Mouse (Mus musculus): ENCODE data around the gene Lyst. TPM values are rescaled to one million over a fixed set of nuclear protein-coding genes. Genes with fewer than 3 reads are reported as not detected.

Lyst gene
- polyA plus RNA-seq, 1 experiment from 2014 or later = 6.3 TPM

DNA sequence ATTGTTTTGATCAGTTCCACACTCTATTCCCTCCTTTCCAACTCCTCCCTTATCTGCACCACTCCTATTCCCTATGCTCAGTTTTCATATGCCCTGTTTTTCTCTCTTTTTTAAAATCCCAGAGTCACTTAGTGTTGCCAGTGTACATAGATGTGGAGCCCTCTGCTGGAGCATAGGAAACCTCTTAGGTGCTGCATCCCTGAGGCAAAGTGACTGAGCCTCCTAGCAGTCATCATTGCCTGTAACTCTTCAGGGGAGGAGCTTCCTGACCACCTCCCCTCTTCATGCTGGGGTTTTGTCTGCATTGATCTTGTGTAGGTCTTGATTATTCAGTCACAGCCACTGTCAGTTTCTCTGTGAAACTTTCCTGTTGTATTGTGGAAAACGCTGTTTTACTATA is 22.7 kb downstream of the Lyst start:
- Histone ChIP-seq H3K9ac (no peak overlapping the region), H3K9me3 (ENCODE audit: control insufficient read depth, low read length) (no peaks in the 10 kb centered on the region), H3K4me1 (replicated peaks; ENCODE audit: control insufficient read depth, insufficient read depth, low read length) (no peaks in the 10 kb centered on the region), H3K36me3 (replicated peaks; ENCODE audit: control insufficient read depth, insufficient read depth) (peaks cover 10% of the 10 kb centered on the region), H3K27me3 (ENCODE audit: control insufficient read depth, insufficient read depth, low read length) (no peaks in the 10 kb centered on the region), H3K27ac (no peak overlapping the region), H3K4me2 (replicated peaks) (no peak overlapping the region), H3K4me3 (replicated peaks; ENCODE audit: low read length) (no peak overlapping the region)
- DNase-seq (ENCODE audit: low spot score) = no peak
- 66% methylated on average over 1 of the region's 1 CpGs for WGBS
- peak; percentile 21; the same call in 1 of the 2 replicates for ATAC-seq (ENCODE audit: low FRiP score)

DNA sequence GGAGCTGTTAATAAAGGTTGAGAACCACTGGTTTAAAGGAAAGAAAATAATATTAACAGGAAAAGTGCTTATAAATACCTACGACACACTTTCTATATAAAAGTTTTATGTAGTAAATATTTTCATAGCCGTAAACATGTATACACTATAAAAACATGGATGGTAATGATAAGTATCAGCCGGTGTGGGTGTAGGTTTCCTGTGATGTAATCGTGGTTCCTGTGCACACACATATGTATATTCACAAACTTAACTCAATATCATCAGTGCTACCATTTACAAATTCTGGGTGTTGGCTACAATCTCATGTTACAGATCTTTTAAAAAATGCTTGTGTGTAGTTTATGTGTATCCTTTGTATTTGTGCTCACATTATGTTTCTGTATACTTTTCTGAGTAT is 24.0 kb downstream of the Lyst start:
- Histone ChIP-seq H3K4me2 (replicated peaks) (no peak overlapping the region), H3K27me3 (ENCODE audit: control insufficient read depth, insufficient read depth, low read length) (no peaks in the 10 kb centered on the region), H3K36me3 (replicated peaks; ENCODE audit: control insufficient read depth, insufficient read depth) (peaks cover 10% of the 10 kb centered on the region), H3K9me3 (ENCODE audit: control insufficient read depth, low read length) (no peaks in the 10 kb centered on the region), H3K4me3 (replicated peaks; ENCODE audit: low read length) (no peak overlapping the region), H3K9ac (no peak overlapping the region), H3K27ac (no peak overlapping the region), H3K4me1 (replicated peaks; ENCODE audit: control insufficient read depth, insufficient read depth, low read length) (no peaks in the 10 kb centered on the region)
- no peak for ATAC-seq (ENCODE audit: low FRiP score)
- no peak for DNase-seq (ENCODE audit: low spot score)
- 96% methylated on average over 4 of the region's 4 CpGs for WGBS

- ATAC-seq (ENCODE audit: low FRiP score) (no peak), DNase-seq (ENCODE audit: low spot score) (no peak)
These were observed 31.3 kb downstream of the Lyst start for GRCm38 (mm10) chr13:13621456-13621855.

DNA sequence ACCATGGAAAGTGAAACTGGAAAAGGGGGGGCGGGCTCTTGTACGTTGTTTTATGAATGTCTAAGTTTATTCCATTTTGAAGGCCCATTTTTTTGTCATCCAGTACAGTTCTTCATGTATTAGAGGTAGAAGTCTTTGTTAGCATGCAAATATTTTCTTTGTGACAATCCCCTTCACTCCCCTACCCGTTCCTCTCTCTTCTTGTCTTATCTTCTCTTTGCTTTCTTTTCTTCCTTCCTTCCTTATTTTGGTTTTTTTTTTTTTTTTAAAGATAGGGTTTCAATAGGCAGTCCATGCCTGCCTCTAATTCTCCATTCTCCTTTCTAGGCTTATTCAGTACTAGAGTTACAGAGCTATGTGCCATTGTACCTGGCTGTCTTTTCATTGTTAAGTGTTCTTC is 32.4 kb downstream of the Lyst start:
- Histone ChIP-seq H3K9me3 (ENCODE audit: control insufficient read depth, low read length) (no peaks in the 10 kb centered on the region), H3K9ac (no peak overlapping the region), H3K4me1 (replicated peaks; ENCODE audit: control insufficient read depth, insufficient read depth, low read length) (no peaks in the 10 kb centered on the region), H3K4me2 (replicated peaks) (no peak overlapping the region), H3K27me3 (ENCODE audit: control insufficient read depth, insufficient read depth, low read length) (no peaks in the 10 kb centered on the region), H3K36me3 (replicated peaks; ENCODE audit: control insufficient read depth, insufficient read depth) (peaks cover 3% of the 10 kb centered on the region), H3K27ac (no peak overlapping the region), H3K4me3 (replicated peaks; ENCODE audit: low read length) (no peak overlapping the region)
- DNase-seq (ENCODE audit: low spot score) (no peak), ATAC-seq (ENCODE audit: low FRiP score) (no peak)
- WGBS = 91% methylated on average over 3 of the region's 3 CpGs

More at GRCm38 (mm10) chr13:13621456-13621855, 31.3 kb downstream of the Lyst start:
- Histone ChIP-seq H3K27me3 (ENCODE audit: control insufficient read depth, insufficient read depth, low read length) (no peaks in the 10 kb centered on the region), H3K9me3 (ENCODE audit: control insufficient read depth, low read length) (no peaks in the 10 kb centered on the region), H3K4me2 (replicated peaks) (no peak overlapping the region), H3K4me3 (replicated peaks; ENCODE audit: low read length) (no peak overlapping the region), H3K27ac (no peak overlapping the region), H3K36me3 (replicated peaks; ENCODE audit: control insufficient read depth, insufficient read depth) (peaks cover 10% of the 10 kb centered on the region), H3K4me1 (replicated peaks; ENCODE audit: control insufficient read depth, insufficient read depth, low read length) (no peaks in the 10 kb centered on the region), H3K9ac (no peak overlapping the region)
- 86% methylated on average over 5 of the region's 5 CpGs for WGBS

DNA sequence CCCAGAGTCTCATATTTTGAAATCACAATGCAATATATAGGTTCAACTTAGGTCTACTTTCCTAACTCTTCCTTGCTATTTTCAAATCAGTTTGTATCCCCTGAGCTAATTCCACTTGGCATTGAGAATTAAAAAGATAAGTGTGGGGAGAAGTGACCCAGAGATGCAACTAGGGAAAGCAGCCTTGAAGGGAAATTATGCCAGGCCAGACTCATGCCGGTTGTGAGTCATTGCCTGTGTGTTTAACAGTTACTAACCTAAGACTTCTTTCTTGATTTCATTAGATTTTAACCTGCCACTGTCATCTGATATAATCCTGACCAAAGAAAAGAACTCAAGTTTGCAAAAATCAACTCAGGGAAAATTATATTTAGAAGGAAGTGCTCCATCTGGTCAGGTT is 43.5 kb downstream of the Lyst start:
- Histone ChIP-seq H3K4me3 (replicated peaks; ENCODE audit: low read length) (no peak overlapping the region), H3K9ac (no peak overlapping the region), H3K4me1 (replicated peaks; ENCODE audit: control insufficient read depth, insufficient read depth, low read length) (no peaks in the 10 kb centered on the region), H3K27me3 (ENCODE audit: control insufficient read depth, insufficient read depth, low read length) (no peaks in the 10 kb centered on the region), H3K36me3 (replicated peaks; ENCODE audit: control insufficient read depth, insufficient read depth) (peaks cover 29% of the 10 kb centered on the region; the same call in 1 of the 2 replicates), H3K27ac (no peak overlapping the region), H3K4me2 (replicated peaks) (no peak overlapping the region), H3K9me3 (ENCODE audit: control insufficient read depth, low read length) (no peaks in the 10 kb centered on the region)
- no peak for DNase-seq (ENCODE audit: low spot score)
- ATAC-seq (ENCODE audit: low FRiP score) = no peak
- WGBS = 94% methylated on average over 1 of the region's 1 CpGs

DNA sequence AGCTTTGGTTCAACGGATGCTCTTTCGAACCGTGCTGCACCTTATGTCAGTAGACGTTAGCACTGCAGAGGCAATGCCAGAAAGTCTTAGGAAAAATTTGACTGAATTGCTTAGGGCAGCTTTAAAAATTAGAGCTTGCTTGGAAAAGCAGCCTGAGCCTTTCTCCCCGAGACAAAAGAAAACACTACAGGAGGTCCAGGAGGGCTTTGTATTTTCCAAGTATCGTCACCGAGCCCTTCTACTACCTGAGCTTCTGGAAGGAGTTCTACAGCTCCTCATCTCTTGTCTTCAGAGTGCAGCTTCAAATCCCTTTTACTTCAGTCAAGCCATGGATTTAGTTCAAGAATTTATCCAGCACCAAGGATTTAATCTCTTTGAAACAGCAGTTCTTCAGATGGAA is 44.5 kb downstream of the Lyst start:
- H3K9me3 ChIP-seq (ENCODE audit: control insufficient read depth, low read length) = no peaks in the 10 kb centered on the region
- no peak overlapping the region for H3K4me2 ChIP-seq (replicated peaks)
- DNase-seq (ENCODE audit: low spot score) (no peak), ATAC-seq (ENCODE audit: low FRiP score) (no peak)
- H3K27ac ChIP-seq = no peak overlapping the region
- no peak overlapping the region for H3K4me3 ChIP-seq (replicated peaks; ENCODE audit: low read length)
- H3K36me3 ChIP-seq (replicated peaks; ENCODE audit: control insufficient read depth, insufficient read depth) = peaks cover 29% of the 10 kb centered on the region; the same call in 1 of the 2 replicates
- no peak overlapping the region for H3K9ac ChIP-seq
- H3K4me1 ChIP-seq (replicated peaks; ENCODE audit: control insufficient read depth, insufficient read depth, low read length) = no peaks in the 10 kb centered on the region
- 44% methylated on average over 7 of the region's 7 CpGs for WGBS
- no peaks in the 10 kb centered on the region for H3K27me3 ChIP-seq (ENCODE audit: control insufficient read depth, insufficient read depth, low read length)

DNA sequence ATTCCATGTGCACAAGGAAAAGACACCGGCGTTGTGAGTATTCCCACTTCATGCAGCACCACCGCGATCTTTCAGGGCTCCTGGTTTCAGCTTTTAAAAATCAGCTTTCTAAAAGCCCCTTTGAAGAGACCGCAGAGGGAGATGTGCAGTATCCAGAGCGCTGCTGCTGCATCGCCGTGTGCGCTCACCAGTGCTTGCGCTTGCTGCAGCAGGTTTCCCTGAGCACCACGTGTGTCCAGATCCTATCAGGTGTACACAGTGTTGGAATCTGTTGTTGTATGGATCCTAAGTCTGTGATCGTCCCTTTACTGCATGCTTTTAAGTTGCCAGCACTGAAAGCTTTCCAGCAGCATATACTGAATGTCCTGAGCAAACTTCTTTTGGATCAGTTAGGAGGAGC is 45.0 kb downstream of the Lyst start:
- 72% methylated on average over 12 of the region's 12 CpGs for WGBS
- H3K9me3 ChIP-seq (ENCODE audit: control insufficient read depth, low read length) = no peaks in the 10 kb centered on the region
- H3K4me2 ChIP-seq (replicated peaks) = no peak overlapping the region
- H3K36me3 ChIP-seq (replicated peaks; ENCODE audit: control insufficient read depth, insufficient read depth) = peaks cover 29% of the 10 kb centered on the region; the same call in 1 of the 2 replicates
- H3K9ac ChIP-seq = no peak overlapping the region
- ATAC-seq (ENCODE audit: low FRiP score) = no peak
- no peak overlapping the region for H3K27ac ChIP-seq
- no peaks in the 10 kb centered on the region for H3K4me1 ChIP-seq (replicated peaks; ENCODE audit: control insufficient read depth, insufficient read depth, low read length)
- no peak for DNase-seq (ENCODE audit: low spot score)
- no peak overlapping the region for H3K4me3 ChIP-seq (replicated peaks; ENCODE audit: low read length)
- no peaks in the 10 kb centered on the region for H3K27me3 ChIP-seq (ENCODE audit: control insufficient read depth, insufficient read depth, low read length)

DNA sequence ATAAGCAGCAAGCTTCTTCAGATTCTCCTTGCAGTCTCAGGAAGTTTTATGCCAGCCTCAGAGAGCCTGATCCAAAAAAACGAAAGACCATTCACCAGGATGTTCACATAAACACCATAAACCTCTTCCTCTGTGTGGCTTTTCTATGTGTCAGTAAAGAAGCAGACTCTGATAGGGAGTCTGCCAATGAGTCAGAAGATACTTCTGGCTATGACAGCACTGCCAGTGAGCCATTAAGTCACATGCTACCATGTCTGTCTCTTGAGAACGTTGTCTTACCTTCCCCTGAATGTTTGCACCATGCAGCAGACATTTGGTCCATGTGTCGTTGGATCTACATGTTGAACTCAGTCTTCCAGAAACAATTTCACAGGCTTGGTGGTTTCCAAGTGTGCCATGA is 47.4 kb downstream of the Lyst start:
- no peak for ATAC-seq (ENCODE audit: low FRiP score)

DNA sequence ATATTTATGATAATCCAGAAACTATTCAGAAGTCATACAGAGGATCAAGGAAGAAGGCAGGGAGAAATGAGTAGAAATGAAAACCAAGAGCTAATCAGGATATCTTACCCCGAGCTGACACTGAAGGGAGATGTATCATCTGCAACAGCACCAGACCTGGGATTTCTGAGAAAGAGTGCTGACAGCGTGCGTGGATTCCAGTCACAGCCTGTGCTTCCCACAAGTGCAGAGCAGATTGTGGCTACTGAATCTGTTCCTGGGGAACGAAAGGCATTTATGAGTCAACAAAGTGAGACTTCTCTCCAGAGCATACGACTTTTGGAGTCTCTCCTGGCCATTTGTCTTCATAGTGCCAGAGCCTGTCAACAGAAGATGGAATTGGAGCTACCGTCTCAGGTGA is 47.8 kb downstream of the Lyst start:
- WGBS = 86% methylated on average over 6 of the region's 6 CpGs
- Histone ChIP-seq H3K4me2 (replicated peaks) (no peak overlapping the region), H3K9me3 (ENCODE audit: control insufficient read depth, low read length) (no peaks in the 10 kb centered on the region), H3K4me1 (replicated peaks; ENCODE audit: control insufficient read depth, insufficient read depth, low read length) (no peaks in the 10 kb centered on the region), H3K27ac (no peak overlapping the region), H3K9ac (no peak overlapping the region), H3K4me3 (replicated peaks; ENCODE audit: low read length) (no peak overlapping the region), H3K27me3 (ENCODE audit: control insufficient read depth, insufficient read depth, low read length) (no peaks in the 10 kb centered on the region), H3K36me3 (replicated peaks; ENCODE audit: control insufficient read depth, insufficient read depth) (peaks cover 24% of the 10 kb centered on the region; the same call in 1 of the 2 replicates)
- DNase-seq (ENCODE audit: low spot score) (no peak), ATAC-seq (ENCODE audit: low FRiP score) (no peak)

More for the DNA sequence above, 47.4 kb downstream of the Lyst start:
- Histone ChIP-seq H3K4me2 (replicated peaks) (no peak overlapping the region), H3K9ac (no peak overlapping the region), H3K4me3 (replicated peaks; ENCODE audit: low read length) (no peak overlapping the region), H3K9me3 (ENCODE audit: control insufficient read depth, low read length) (no peaks in the 10 kb centered on the region), H3K36me3 (replicated peaks; ENCODE audit: control insufficient read depth, insufficient read depth) (peaks cover 24% of the 10 kb centered on the region; the same call in 1 of the 2 replicates), H3K27me3 (ENCODE audit: control insufficient read depth, insufficient read depth, low read length) (no peaks in the 10 kb centered on the region), H3K27ac (no peak overlapping the region), H3K4me1 (replicated peaks; ENCODE audit: control insufficient read depth, insufficient read depth, low read length) (no peaks in the 10 kb centered on the region)
- WGBS = 88% methylated on average over 3 of the region's 3 CpGs
- no peak for DNase-seq (ENCODE audit: low spot score)

GRCm38 (mm10) chr13:13638725-13639124 is 48.5 kb downstream of the Lyst start:
- Histone ChIP-seq H3K4me2 (replicated peaks) (no peak overlapping the region), H3K27ac (no peak overlapping the region), H3K27me3 (ENCODE audit: control insufficient read depth, insufficient read depth, low read length) (no peaks in the 10 kb centered on the region), H3K4me1 (replicated peaks; ENCODE audit: control insufficient read depth, insufficient read depth, low read length) (no peaks in the 10 kb centered on the region), H3K9ac (no peak overlapping the region), H3K9me3 (ENCODE audit: control insufficient read depth, low read length) (no peaks in the 10 kb centered on the region), H3K36me3 (replicated peaks; ENCODE audit: control insufficient read depth, insufficient read depth) (peaks cover 22% of the 10 kb centered on the region; the same call in 1 of the 2 replicates), H3K4me3 (replicated peaks; ENCODE audit: low read length) (no peak overlapping the region)
- DNase-seq (ENCODE audit: low spot score) (no peak), ATAC-seq (ENCODE audit: low FRiP score) (no peak)
- 25% methylated on average over 4 of the region's 4 CpGs for WGBS

All from hindbrain, embryonic 14.5 days (tissue).